Mouse (Mus musculus): ENCODE measurements at regions not wholly inside any gene's neighbourhood (a gene's known extent, or its start where the extent isn't known, plus 50 kb on each side); places are given as distances from the start of the nearest gene placed in this dataset.

- ATAC-seq (ENCODE audit: low read depth) (no peak), DNase-seq (ENCODE audit: low spot score) (no peak)
- H3K36me3 ChIP-seq (ENCODE audit: control insufficient read depth, insufficient read depth, low read length), result no peaks in the 10 kb centered on the region
- H3K9ac ChIP-seq (ENCODE audit: low read depth, low read length), result no peak overlapping the region
- H3K9me3 ChIP-seq (ENCODE audit: control insufficient read depth, low read length), result no peaks in the 10 kb centered on the region
- no peak overlapping the region for H3K4me3 ChIP-seq (ENCODE audit: low read depth, low read length)
- no peaks in the 10 kb centered on the region for H3K27me3 ChIP-seq (replicated peaks; ENCODE audit: control insufficient read depth, insufficient read depth, low read length)
- no peak overlapping the region for H3K27ac ChIP-seq (replicated peaks; ENCODE audit: low read depth, low read length)
- H3K4me1 ChIP-seq (ENCODE audit: control insufficient read depth, insufficient read depth, low read length), result no peaks in the 10 kb centered on the region
- H3K4me2 ChIP-seq (ENCODE audit: low read depth, low read length), result no peak overlapping the region
These were observed 543.6 kb upstream of the Slitrk1 start for GRCm38 (mm10) chr14:109457537-109458053.

GRCm38 (mm10) chr14:109434205-109434604, 520.2 kb upstream of the Slitrk1 start:
- Histone ChIP-seq H3K4me1 (ENCODE audit: control insufficient read depth, insufficient read depth, low read length) (no peaks in the 10 kb centered on the region), H3K4me3 (ENCODE audit: low read depth, low read length) (no peak overlapping the region), H3K9me3 (ENCODE audit: control insufficient read depth, low read length) (no peaks in the 10 kb centered on the region), H3K36me3 (ENCODE audit: control insufficient read depth, insufficient read depth, low read length) (no peaks in the 10 kb centered on the region), H3K9ac (ENCODE audit: low read depth, low read length) (no peak overlapping the region), H3K4me2 (ENCODE audit: low read depth, low read length) (no peak overlapping the region), H3K27me3 (replicated peaks; ENCODE audit: control insufficient read depth, insufficient read depth, low read length) (no peaks in the 10 kb centered on the region), H3K27ac (replicated peaks; ENCODE audit: low read depth, low read length) (no peak overlapping the region)
- ATAC-seq (ENCODE audit: low read depth), result no peak
- DNase-seq (ENCODE audit: low spot score), result no peak

GRCm38 (mm10) chr14:109432893-109433524, 519.1 kb upstream of the Slitrk1 start:
- DNase-seq (ENCODE audit: low spot score) (peak; percentile 10), ATAC-seq (ENCODE audit: low read depth) (peak; percentile 41; the same call in 1 of the 2 replicates)
- WGBS, result 38% methylated on average over 3 of the region's 3 CpGs
- Histone ChIP-seq H3K27ac (replicated peaks; ENCODE audit: low read depth, low read length) (no peak overlapping the region), H3K9ac (ENCODE audit: low read depth, low read length) (no peak overlapping the region), H3K4me1 (ENCODE audit: control insufficient read depth, insufficient read depth, low read length) (no peaks in the 10 kb centered on the region), H3K36me3 (ENCODE audit: control insufficient read depth, insufficient read depth, low read length) (no peaks in the 10 kb centered on the region), H3K27me3 (replicated peaks; ENCODE audit: control insufficient read depth, insufficient read depth, low read length) (no peaks in the 10 kb centered on the region), H3K4me3 (ENCODE audit: low read depth, low read length) (no peak overlapping the region), H3K4me2 (ENCODE audit: low read depth, low read length) (no peak overlapping the region), H3K9me3 (ENCODE audit: control insufficient read depth, low read length) (no peaks in the 10 kb centered on the region)
